Mouse (Mus musculus) heart, embryonic 16.5 days (tissue): ENCODE results near the gene Cracr2b. TPM values are rescaled to one million over a fixed set of nuclear protein-coding genes. Genes with fewer than 3 reads are reported as not detected.

Source experiments
- ATAC-seq: fragments of 200-750 bp; cut with Nextera tagmentation; replicated peaks from 2 replicates; pipeline ENCODE4 v1.8.0; 2017; ENCODE audit warnings: moderate number of reproducible peaks; ENCODE audit not compliant: insufficient read depth, low FRiP score; ENCODE audit errors: extremely low read depth
- H3K27ac ChIP-seq: fragments of 300-500 bp; sonication (generic); 2 replicates; pipeline ENCODE4 v1.5.1; 2014; ENCODE audit warnings: mild to moderate bottlenecking, low read length, control low read depth, moderate library complexity
- H3K27me3 ChIP-seq: fragments of 300-500 bp; sonication (generic); 2 replicates; pipeline ENCODE4 v1.6.1; 2014; ENCODE audit warnings: low read length, mixed read lengths; ENCODE audit not compliant: control insufficient read depth, insufficient read depth
- H3K36me3 ChIP-seq: fragments of 300-500 bp; sonication (generic); 2 replicates; pipeline ENCODE4 v1.6.1; 2014; ENCODE audit not compliant: control insufficient read depth, insufficient read depth
- H3K4me1 ChIP-seq: fragments of 300-500 bp; sonication (generic); 2 replicates; pipeline ENCODE4 v1.6.1; 2014; ENCODE audit warnings: low read length, mixed read lengths; ENCODE audit not compliant: control insufficient read depth, insufficient read depth
- H3K4me2 ChIP-seq: fragments of 300-500 bp; sonication (generic); 2 replicates; pipeline ENCODE4 v1.6.1; 2014; ENCODE audit warnings: low read depth, mild to moderate bottlenecking, control low read depth, low read length
- H3K4me3 ChIP-seq: fragments of 300-500 bp; sonication (generic); 2 replicates; pipeline ENCODE4 v1.5.1; 2014; ENCODE audit warnings: mild to moderate bottlenecking, control low read depth, low read length
- H3K9ac ChIP-seq: fragments of 300-500 bp; sonication (generic); 2 replicates; pipeline ENCODE4 v1.6.1; 2014; ENCODE audit warnings: low read length, control low read depth
- H3K9me3 ChIP-seq: fragments of 300-500 bp; sonication (generic); replicated peaks from 2 replicates; pipeline ENCODE4 v1.6.1; 2016; ENCODE audit warnings: low read length; ENCODE audit not compliant: control insufficient read depth
- WGBS: fragments of 180-500 bp; shearing (Covaris S2); extraction: QIAGEN DNeasy Blood & Tissue Kit; methylation state at CpG from one replicate; pipeline ENCODE4 v1.1.7; 2014; 5-methylcytosine and 5-hydroxymethylcytosine counted together
- polyA plus RNA-seq: library from polyadenylated mRNA; unstranded; fragments of >200 nt; fragmentation: Nextera tagmentation; extraction: Ambion mirVana; gene quantifications from 2 replicates; pipeline ENCODE4 v1.2.1, GENCODE M21; 2015

Gene Cracr2b
- polyA plus RNA-seq, 1 experiment from 2014 or later, result 24.2 TPM

DNA sequence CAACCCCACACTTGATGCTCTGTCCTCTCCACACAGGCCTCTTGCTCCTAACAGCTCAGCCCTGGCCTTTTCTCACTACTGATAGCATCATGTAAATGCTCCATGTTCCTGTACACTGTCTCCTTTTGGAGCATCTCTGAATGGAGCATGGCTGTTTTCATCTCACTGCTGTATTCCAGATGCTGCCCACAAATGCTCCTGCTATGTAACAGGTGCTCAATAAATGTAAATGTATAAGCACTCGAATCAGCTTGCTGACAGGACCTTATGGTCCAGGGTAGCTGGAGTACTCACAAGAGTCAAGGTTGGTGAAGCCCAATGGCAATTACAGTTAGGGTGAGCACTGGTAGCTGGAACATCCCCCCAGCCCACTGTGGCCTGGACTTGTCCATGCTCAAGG, 10.3 kb downstream of the Cracr2b start:
- 79% methylated on average over 1 of the region's 1 CpGs for WGBS
- Histone ChIP-seq H3K4me1 (peaks cover 48% of the 10 kb centered on the region), H3K27me3 (no peaks in the 10 kb centered on the region), H3K36me3 (peaks cover 27% of the 10 kb centered on the region), H3K27ac (no peak overlapping the region), H3K9ac (no peak overlapping the region), H3K4me3 (no peak overlapping the region), H3K4me2 (no peak overlapping the region), H3K9me3 (no peaks in the 10 kb centered on the region)
- no peak for ATAC-seq

DNA sequence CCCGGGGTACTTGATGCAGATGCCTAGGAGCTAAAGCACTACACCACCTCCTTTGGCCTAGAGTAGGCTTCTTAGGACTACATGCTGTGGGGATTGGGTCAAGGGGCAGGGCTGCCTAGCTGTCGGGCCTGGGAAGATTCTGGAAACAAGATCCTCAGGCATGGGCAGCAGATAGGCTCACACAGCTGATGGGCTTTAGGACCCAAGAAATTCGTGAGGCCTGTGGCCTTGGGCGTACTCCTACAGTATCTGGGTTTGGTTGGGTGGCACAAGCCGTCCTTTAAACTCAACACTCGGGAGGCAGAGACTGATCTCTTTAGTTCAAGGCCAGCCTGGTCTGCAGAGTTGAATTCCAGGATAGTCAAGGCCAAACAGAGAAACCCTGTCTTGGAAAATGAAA, 11.3 kb downstream of the Cracr2b start:
- WGBS, result 75% methylated on average over 6 of the region's 6 CpGs
- H3K4me3 ChIP-seq, result no peak overlapping the region
- H3K36me3 ChIP-seq, result peaks cover 27% of the 10 kb centered on the region
- H3K27ac ChIP-seq, result no peak overlapping the region
- H3K4me2 ChIP-seq, result no peak overlapping the region
- H3K4me1 ChIP-seq, result peaks cover 49% of the 10 kb centered on the region
- H3K9ac ChIP-seq, result no peak overlapping the region
- no peaks in the 10 kb centered on the region for H3K27me3 ChIP-seq
- ATAC-seq, result no peak
- H3K9me3 ChIP-seq, result no peaks in the 10 kb centered on the region

DNA sequence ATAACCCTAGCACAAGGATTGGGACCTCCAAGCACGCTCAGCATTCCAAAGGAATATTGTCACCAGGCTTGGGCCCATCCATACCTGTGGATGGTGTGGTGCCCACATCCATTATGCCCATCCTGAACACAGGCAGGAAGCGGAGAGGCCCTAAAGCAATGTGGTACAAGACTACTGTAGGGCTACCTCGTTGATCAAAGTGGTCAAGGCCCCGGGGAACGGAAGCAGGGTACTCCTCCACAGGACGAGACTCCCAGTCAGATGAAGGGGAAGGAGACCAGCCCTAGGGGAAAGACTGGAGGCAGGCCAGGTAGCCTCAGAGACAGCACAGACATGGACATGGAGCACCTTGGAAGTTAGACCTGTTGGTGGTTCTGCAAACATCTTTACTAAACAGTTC, 11.9 kb downstream of the Cracr2b start:
- Histone ChIP-seq H3K9me3 (no peaks in the 10 kb centered on the region), H3K4me3 (no peak overlapping the region), H3K36me3 (peaks cover 27% of the 10 kb centered on the region), H3K9ac (no peak overlapping the region), H3K27ac (no peak overlapping the region), H3K27me3 (no peaks in the 10 kb centered on the region), H3K4me2 (no peak overlapping the region), H3K4me1 (peaks cover 55% of the 10 kb centered on the region)
- ATAC-seq, result no peak
- WGBS, result 80% methylated on average over 6 of the region's 6 CpGs

DNA sequence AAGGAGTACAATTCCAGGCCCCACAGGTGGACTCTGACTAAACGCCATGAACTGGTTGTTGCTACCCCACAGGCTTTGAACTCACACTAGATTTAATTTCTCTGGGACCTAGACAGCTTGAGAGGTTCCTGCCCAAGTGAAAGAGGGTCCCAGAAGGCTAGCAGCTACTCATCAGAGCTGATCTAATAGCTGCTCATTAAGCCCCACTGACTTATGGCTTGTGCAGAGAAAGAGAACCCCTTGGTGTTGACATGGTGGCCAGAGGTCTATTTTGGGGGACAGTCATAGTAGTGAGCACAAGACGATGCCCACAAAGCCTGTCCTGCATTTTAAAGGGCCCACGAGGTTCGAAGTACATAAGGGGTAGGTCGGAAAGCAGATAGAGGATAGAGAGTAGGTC, 13.3 kb downstream of the Cracr2b start:
- ATAC-seq, result no peak
- Histone ChIP-seq H3K4me3 (peak overlapping the region; percentile 70), H3K27me3 (no peaks in the 10 kb centered on the region), H3K27ac (peak overlapping the region; percentile 96; the same call in 1 of the 2 replicates), H3K4me1 (peaks cover 52% of the 10 kb centered on the region), H3K9ac (peak overlapping the region; percentile 90), H3K4me2 (peak overlapping the region; percentile 89), H3K36me3 (peaks cover 27% of the 10 kb centered on the region), H3K9me3 (no peaks in the 10 kb centered on the region)
- 4% methylated on average over 5 of the region's 5 CpGs for WGBS

DNA sequence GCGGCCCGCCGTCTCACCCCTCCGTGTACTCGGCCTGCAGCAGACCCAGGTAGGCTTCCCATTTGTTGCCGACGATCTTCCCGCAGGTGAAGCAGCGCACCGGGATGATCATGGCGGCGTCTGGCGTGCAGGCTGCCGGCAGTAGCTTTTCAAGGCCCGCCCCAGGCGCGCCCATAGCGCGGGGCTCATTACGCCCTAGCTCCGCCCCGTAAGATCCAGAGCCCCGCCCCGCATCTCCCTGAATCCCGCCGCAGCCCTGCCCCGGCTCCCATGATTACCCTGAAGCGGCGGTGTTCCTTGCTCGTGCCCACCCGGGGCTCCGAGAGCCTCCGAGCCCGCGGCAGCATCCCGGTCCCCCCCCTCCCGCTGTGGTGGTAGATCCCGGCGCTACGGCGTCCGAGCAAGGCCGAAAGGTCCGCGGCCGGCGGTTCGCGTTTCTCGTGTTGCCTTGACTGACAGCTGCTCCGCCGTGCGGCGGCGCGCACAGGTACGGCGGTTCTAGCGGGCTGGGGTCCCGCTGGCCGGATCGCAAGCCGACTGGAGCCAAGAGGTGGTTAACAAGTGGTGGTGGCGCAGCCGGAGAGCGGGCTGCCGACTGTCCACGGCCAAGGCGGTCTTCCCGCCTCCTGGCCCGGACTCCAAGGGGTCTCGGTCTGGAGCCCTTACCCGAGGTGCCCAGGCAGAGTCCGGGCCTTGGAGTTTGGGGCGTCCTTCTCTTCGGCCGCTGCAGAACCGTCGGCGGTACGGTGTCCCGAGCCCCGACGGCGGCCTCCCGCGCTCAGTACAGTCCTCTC, 14.3 kb downstream of the Cracr2b start, which contains the start of the genes Polr2l and Tspan4:
Polr2l (minus strand) TSS at position 122 of the 794 bp plus-strand sequence.
Tspan4 (plus strand) TSS at position 230 of the 794 bp plus-strand sequence.
- peaks cover 21% of the 10 kb centered on the region for H3K36me3 ChIP-seq
- H3K4me1 ChIP-seq, result peaks cover 42% of the 10 kb centered on the region
- H3K27me3 ChIP-seq, result no peaks in the 10 kb centered on the region
- peak within 1 kb of the TSS; percentile 70 for H3K4me3 ChIP-seq
- H3K9me3 ChIP-seq, result no peaks in the 10 kb centered on the region
- peak within 1 kb of the TSS; percentile 90 for H3K9ac ChIP-seq
- peak; percentile 71 for ATAC-seq
- H3K4me2 ChIP-seq, result peak within 1 kb of the TSS; percentile 89
- under 1% methylated on average over 82 of the region's 87 CpGs for WGBS
- H3K27ac ChIP-seq, result peak within 1 kb of the TSS; percentile 96

DNA sequence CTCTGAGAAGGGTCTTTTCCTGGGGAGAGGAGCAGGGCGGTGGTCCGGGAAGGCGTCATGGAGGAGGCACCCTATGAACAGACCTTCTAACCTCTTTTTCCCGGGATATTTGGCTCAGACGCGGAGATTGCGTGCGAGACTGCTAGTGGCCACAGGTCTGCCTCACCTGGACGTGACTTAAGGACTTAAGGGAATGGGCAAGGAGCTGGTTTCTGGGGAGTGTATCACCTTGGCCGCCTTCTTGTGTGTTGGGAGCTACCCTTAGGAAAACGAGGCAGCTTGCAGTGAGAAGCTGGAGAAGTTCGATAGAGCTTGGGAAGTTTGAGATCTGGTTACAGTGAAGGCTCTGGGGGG, 14.9 kb downstream of the Cracr2b start:
- WGBS, result under 1% methylated on average over 12 of the region's 12 CpGs
- peak overlapping the region; percentile 96 for H3K27ac ChIP-seq
- no peak; the same call in 1 of the 2 replicates for ATAC-seq
- no peaks in the 10 kb centered on the region for H3K27me3 ChIP-seq
- peaks cover 16% of the 10 kb centered on the region for H3K36me3 ChIP-seq
- peak overlapping the region; percentile 89 for H3K4me2 ChIP-seq
- H3K9ac ChIP-seq, result peak overlapping the region; percentile 90
- H3K9me3 ChIP-seq, result no peaks in the 10 kb centered on the region
- H3K4me1 ChIP-seq, result peaks cover 46% of the 10 kb centered on the region
- H3K4me3 ChIP-seq, result peak overlapping the region; percentile 70

DNA sequence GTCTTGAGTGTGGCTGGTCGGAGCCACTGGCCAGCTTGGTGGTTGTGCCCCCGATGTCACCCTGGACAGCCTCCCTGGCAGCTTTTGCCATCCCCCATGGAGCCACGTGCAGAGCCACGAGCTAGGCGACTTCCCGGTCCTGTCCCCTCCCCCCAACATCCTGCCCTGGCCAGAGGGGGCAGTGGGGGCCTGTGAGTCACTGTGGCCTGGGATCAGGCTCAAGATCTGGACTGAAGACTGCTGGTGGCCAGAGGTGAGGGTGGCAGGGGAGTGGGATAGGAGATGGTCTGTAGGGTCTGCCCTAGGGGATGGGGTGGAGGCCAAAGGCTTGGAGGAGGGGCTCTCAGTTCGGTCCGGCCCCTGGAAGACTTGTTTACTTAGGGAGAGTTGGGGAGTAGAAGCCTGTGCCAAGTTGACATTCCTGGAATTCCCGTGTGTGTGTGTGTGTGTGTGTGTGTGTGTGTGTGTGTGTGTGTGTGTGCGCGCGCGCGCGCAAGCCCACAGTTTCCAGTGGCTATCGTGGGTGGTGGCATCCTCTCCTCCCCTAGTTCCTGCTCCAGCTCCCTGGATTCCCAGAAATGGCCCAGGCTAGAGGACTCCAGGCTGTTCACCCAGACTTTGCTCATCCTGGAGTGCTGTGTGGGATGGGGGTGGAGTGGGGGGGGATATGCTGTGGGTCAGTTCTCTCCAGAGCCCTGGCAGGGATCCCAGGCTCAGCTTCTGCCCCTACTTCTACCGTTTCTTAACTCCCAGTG, 15.5 kb downstream of the Cracr2b start:
- ATAC-seq, result peak; percentile 56
- H3K9me3 ChIP-seq, result no peaks in the 10 kb centered on the region
- H3K9ac ChIP-seq, result peak overlapping the region; percentile 90
- H3K36me3 ChIP-seq, result peaks cover 10% of the 10 kb centered on the region
- peaks cover 51% of the 10 kb centered on the region for H3K4me1 ChIP-seq
- WGBS, result under 1% methylated on average over 16 of the region's 17 CpGs
- no peaks in the 10 kb centered on the region for H3K27me3 ChIP-seq
- peak overlapping the region; percentile 70 for H3K4me3 ChIP-seq
- H3K27ac ChIP-seq, result peak overlapping the region; percentile 96
- H3K4me2 ChIP-seq, result peak overlapping the region; percentile 89

DNA sequence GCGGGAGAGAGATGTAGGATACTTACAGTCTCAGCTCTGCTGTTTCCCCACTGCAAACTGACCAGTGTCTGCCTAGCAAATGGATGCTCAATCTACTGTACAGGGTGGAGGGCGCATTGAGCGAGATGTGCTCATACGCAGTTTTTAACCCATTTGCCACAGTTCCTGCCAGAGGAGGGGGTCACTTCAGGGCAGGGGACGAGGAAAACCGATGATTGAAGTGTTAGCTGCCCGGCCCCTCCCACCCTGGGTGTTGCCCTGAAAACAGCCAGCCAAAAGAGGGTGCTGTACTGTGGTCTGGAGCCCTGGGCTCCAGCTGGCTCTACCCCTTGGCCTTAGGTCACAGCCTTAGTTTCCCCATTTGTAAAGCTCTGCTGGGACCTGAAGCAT, 16.1 kb downstream of the Cracr2b start:
- peak overlapping the region; percentile 62 for H3K9ac ChIP-seq
- H3K36me3 ChIP-seq, result peaks cover 7% of the 10 kb centered on the region
- peak overlapping the region; percentile 70 for H3K4me3 ChIP-seq
- peak overlapping the region; percentile 96 for H3K27ac ChIP-seq
- no peaks in the 10 kb centered on the region for H3K9me3 ChIP-seq
- 8% methylated on average over 7 of the region's 7 CpGs for WGBS
- no peak for ATAC-seq
- H3K27me3 ChIP-seq, result no peaks in the 10 kb centered on the region
- H3K4me2 ChIP-seq, result peak overlapping the region; percentile 89
- H3K4me1 ChIP-seq, result peaks cover 55% of the 10 kb centered on the region
